8 mouse cellular contexts compared by ENCODE assay signal in genomic region chr1:171343922-171344677, GRCm38 (mm10). TPM values are rescaled to one million over a fixed set of nuclear protein-coding genes. Genes with fewer than 3 reads are reported as not detected.
A peak's percentile ranks its signal among the peaks of the same experiment; 100 is the strongest.
DNase-seq lines count a peak whose midpoint lies in the region; TF ChIP-seq lines count a peak whose summit lies in the region.

No protein-coding gene starts in this region.

- peaks cover 50% of the 10 kb centered on the region for H3K36me3 ChIP-seq in heart, embryonic 10.5 days
- peaks cover 26% of the 10 kb centered on the region for H3K36me3 ChIP-seq in myocyte (ENCODE audit: control insufficient read depth, insufficient read depth)

- no peaks in the 10 kb centered on the region for H3K27me3 ChIP-seq in heart, embryonic 10.5 days (ENCODE audit: insufficient read depth, poor library complexity, severe bottlenecking)
- no peaks in the 10 kb centered on the region for H3K27me3 ChIP-seq in myocyte (ENCODE audit: control insufficient read depth, insufficient read depth, insufficient read length)

- H3K4me2 ChIP-seq in myocyte (ENCODE audit: low read depth) = peak overlapping the region; percentile 98

- no peak overlapping the region for H3K27ac ChIP-seq in heart, embryonic 10.5 days

- TF ChIP-seq POLR2A in myocyte (IDR thresholded peaks at IDR 0.05; ENCODE audit: insufficient read length, low read depth) = no peak

- DNase-seq in heart, embryonic 10.5 days (ENCODE audit: low spot score) = peak; percentile 79
- DNase-seq in heart, postnatal 36 days = no peak
- peak; percentile 81 for DNase-seq in NIH3T3 (ENCODE audit: low read depth)
- peak; percentile 32 to 46 for DNase-seq in heart, postnatal 10 days
- DNase-seq in kidney, postnatal 36 days = peak; percentile 86
- no peak for DNase-seq in urinary bladder, adult 2 months (ENCODE audit: low spot score)
- no peak for DNase-seq in left cerebral cortex, postnatal 4 days

- H3K4me1 ChIP-seq in heart, embryonic 10.5 days = peaks cover 9% of the 10 kb centered on the region; the same call in 1 of the 2 replicates

- no peak overlapping the region for H3ac ChIP-seq in myocyte (ENCODE audit: control insufficient read depth, insufficient read length)

- intact Hi-C loops in heart, postnatal 36 days (cut with DNase I) = no loop called here
- intact Hi-C loops in heart, postnatal 10 days (cut with DNase I) = no loop called here
- intact Hi-C loops in left cerebral cortex, postnatal 4 days (cut with DNase I) = no loop called here

- 0 out of 2 replicates have a peak, but pooled peaks cover 6% of the 10 kb centered on the region for H3K9me3 ChIP-seq in heart, embryonic 10.5 days

- H3K4me3 ChIP-seq in heart, embryonic 10.5 days = no peak overlapping the region
- peak overlapping the region; percentile 100 for H3K4me3 ChIP-seq in myocyte

- 80% methylated on average over 9 of the region's 9 CpGs for WGBS in heart, embryonic 10.5 days

- H3K79me2 ChIP-seq in myocyte (ENCODE audit: control insufficient read depth, insufficient read depth) = peaks cover 45% of the 10 kb centered on the region

TF ChIP-seq in myocyte, 11 proteins besides CTCF, POLR2A, EP300 and RAD21:
- TF ChIP-seq MYOD1 (IDR thresholded peaks at IDR 0.05; ENCODE audit: control insufficient read depth in 1 of 3, insufficient read length in 2 of 3, low read depth in 2 of 3) (no peak), POLR2AphosphoS2 (IDR thresholded peaks at IDR 0.05; ENCODE audit: insufficient read length, low read depth) (peak; percentile 7)

RNA-seq across cellular contexts. Expression of gene Nit1, which starts 1.3 kb away (rescaled TPM):
- 37.5 and 39.3 TPM in 2 replicates for polyA plus RNA-seq in heart, embryonic 10.5 days (2016; fragmentation: Nextera tagmentation; extraction: Ambion mirVana)
- 10 to 100 TPM; 27.7 to 28.4 TPM for total RNA-seq in heart, postnatal 36 days (2021)
- 10 to 100 TPM; 20.9 to 22.1 TPM for total RNA-seq in heart, postnatal 10 days (2021)
- polyA plus RNA-seq in myocyte (2012; fragmentation: generic; extraction: Trizol) = 31.8 TPM
- 63.1 and 70.2 TPM in 2 replicates for polyA plus RNA-seq in urinary bladder, adult 2 months (2012; rRNA removed)
- total RNA-seq in left cerebral cortex, postnatal 4 days (2021) = 10 to 100 TPM; 35.3 to 36.8 TPM

RNA-seq across cellular contexts. Expression of gene Pfdn2, which starts 1.4 kb away (rescaled TPM):
- 109 and 150 TPM in 2 replicates for polyA plus RNA-seq in heart, embryonic 10.5 days (2016; fragmentation: Nextera tagmentation; extraction: Ambion mirVana)
- total RNA-seq in heart, postnatal 36 days (2021) = 10 to 100 TPM; 79.4 to 95.6 TPM
- total RNA-seq in heart, postnatal 10 days (2021) = 10 to 100 TPM; 73.4 to 73.9 TPM
- polyA plus RNA-seq in myocyte (2012; fragmentation: generic; extraction: Trizol) = 111 TPM
- 47.8 and 66.6 TPM in 2 replicates for polyA plus RNA-seq in urinary bladder, adult 2 months (2012; rRNA removed)
- 100 to 1,000 TPM; 112 to 125 TPM for total RNA-seq in left cerebral cortex, postnatal 4 days (2021)

RNA-seq across cellular contexts. Expression of gene Dedd, which starts 15.2 kb away (rescaled TPM):
- 40.8 and 43.8 TPM in 2 replicates for polyA plus RNA-seq in heart, embryonic 10.5 days (2016; fragmentation: Nextera tagmentation; extraction: Ambion mirVana)
- total RNA-seq in heart, postnatal 36 days (2021) = 10 to 100 TPM; 21.3 to 24.2 TPM
- 10 to 100 TPM; 23.6 to 26.3 TPM for total RNA-seq in heart, postnatal 10 days (2021)
- polyA plus RNA-seq in myocyte (2012; fragmentation: generic; extraction: Trizol) = 59.9 TPM
- polyA plus RNA-seq in urinary bladder, adult 2 months (2012; rRNA removed) = 50.0 and 53.0 TPM in 2 replicates
- 10 to 100 TPM; 38.4 to 45.9 TPM for total RNA-seq in left cerebral cortex, postnatal 4 days (2021)

RNA-seq across cellular contexts. Expression of gene Klhdc9, which starts 16.5 kb away (rescaled TPM):
- polyA plus RNA-seq in heart, embryonic 10.5 days (2016; fragmentation: Nextera tagmentation; extraction: Ambion mirVana) = 0.87 and 1.3 TPM in 2 replicates
- not detected for total RNA-seq in heart, postnatal 36 days (2021)
- under 1 TPM; 0.60 to 0.65 TPM for total RNA-seq in heart, postnatal 10 days (2021)
- polyA plus RNA-seq in myocyte (2012; fragmentation: generic; extraction: Trizol) = not detected
- 2.3 and 2.8 TPM in 2 replicates for polyA plus RNA-seq in urinary bladder, adult 2 months (2012; rRNA removed)
- 1 to 10 TPM; 4.4 to 4.8 TPM for total RNA-seq in left cerebral cortex, postnatal 4 days (2021)

RNA-seq across cellular contexts. Expression of gene Nectin4, which starts 25.8 kb away (rescaled TPM):
- polyA plus RNA-seq in heart, embryonic 10.5 days (2016; fragmentation: Nextera tagmentation; extraction: Ambion mirVana) = 0.38 and 1.3 TPM in 2 replicates
- total RNA-seq in heart, postnatal 36 days (2021) = under 1 TPM; 0.08 to 0.30 TPM
- under 1 TPM in 1 of 2 experiments, not detected in 1; 0.22 TPM for total RNA-seq in heart, postnatal 10 days (2021)
- polyA plus RNA-seq in myocyte (2012; fragmentation: generic; extraction: Trizol) = 0.08 TPM
- polyA plus RNA-seq in urinary bladder, adult 2 months (2012; rRNA removed) = 35.1 and 39.2 TPM in 2 replicates
- 1 to 10 TPM in 1 of 2 experiments, under 1 TPM in 1; 0.88 to 1.2 TPM for total RNA-seq in left cerebral cortex, postnatal 4 days (2021)

Comparison
In these comparisons a context has a peak if more than half of its experiments do, and no peak if none do; other contexts are left out.
1. DNase-seq: peak in heart, embryonic 10.5 days (single experiment), NIH3T3 (single experiment), heart, postnatal 10 days (2 of 2) and kidney, postnatal 36 days (2 of 2); none in heart, postnatal 36 days (0 of 2), urinary bladder, adult 2 months (single experiment) and left cerebral cortex, postnatal 4 days (single experiment).